Mouse (Mus musculus) embryonic facial prominence, embryonic 13.5 days (tissue): ENCODE measurements around the gene Acot2. TPM values are rescaled to one million over a fixed set of nuclear protein-coding genes. Genes with fewer than 3 reads are reported as not detected.

ENCODE experiments used
- ATAC-seq: fragments of 200-750 bp; cut with Nextera tagmentation; 2 replicates; pipeline ENCODE4 v1.8.0; 2017; ENCODE audit warnings: low read depth; ENCODE audit not compliant: insufficient number of reproducible peaks, insufficient read depth, low FRiP score, low TSS enrichment
- H3K27ac ChIP-seq: fragments of 300-500 bp; sonication (generic); 2 replicates; pipeline ENCODE4 v1.5.1; 2015; ENCODE audit warnings: moderate library complexity, mild to moderate bottlenecking, inconsistent platforms
- H3K27me3 ChIP-seq: fragments of 300-500 bp; sonication (generic); 2 replicates; pipeline ENCODE4 v1.6.1; 2015; ENCODE audit warnings: mild to moderate bottlenecking, inconsistent platforms
- H3K36me3 ChIP-seq: fragments of 300-500 bp; sonication (generic); 2 replicates; pipeline ENCODE4 v1.6.1; 2015; ENCODE audit warnings: mild to moderate bottlenecking, inconsistent platforms
- H3K4me1 ChIP-seq: fragments of 300-500 bp; sonication (generic); 2 replicates; pipeline ENCODE4 v1.6.1; 2015; ENCODE audit warnings: inconsistent platforms
- H3K4me2 ChIP-seq: fragments of 300-500 bp; sonication (generic); 2 replicates; pipeline ENCODE4 v1.6.1; 2015; ENCODE audit warnings: moderate library complexity, mild to moderate bottlenecking, inconsistent platforms
- H3K4me3 ChIP-seq: fragments of 300-500 bp; sonication (generic); 2 replicates; pipeline ENCODE4 v1.5.1; 2015; ENCODE audit warnings: mild to moderate bottlenecking, inconsistent platforms
- H3K9ac ChIP-seq: fragments of 300-500 bp; sonication (generic); 2 replicates; pipeline ENCODE4 v1.6.1; 2015; ENCODE audit warnings: mild to moderate bottlenecking, inconsistent platforms
- H3K9me3 ChIP-seq: fragments of 300-500 bp; sonication (generic); 2 replicates; pipeline ENCODE4 v1.6.1; 2016; ENCODE audit warnings: inconsistent platforms
- WGBS: fragments of 180-500 bp; shearing (Covaris S2); methylation state at CpG from one replicate; pipeline ENCODE4 v1.1.7; 2015; ENCODE audit warnings: mixed read lengths; 5-methylcytosine and 5-hydroxymethylcytosine counted together
- polyA plus RNA-seq: library from polyadenylated mRNA; unstranded; fragments of >200 nt; fragmentation: Nextera tagmentation; extraction: Ambion mirVana; gene quantifications from 2 replicates; pipeline ENCODE4 v1.2.1, GENCODE M21; 2015

The Acot2 gene
- polyA plus RNA-seq, 1 experiment from 2014 or later, result 20.8 TPM

GRCm38 (mm10) chr12:83951711-83952575 is 35.7 kb upstream of the Acot2 start:
- H3K4me1 ChIP-seq, result peaks cover 32% of the 10 kb centered on the region
- peak overlapping the region; percentile 87 for H3K9ac ChIP-seq
- peak overlapping the region; percentile 88 for H3K4me3 ChIP-seq
- peak overlapping the region; percentile 93 for H3K4me2 ChIP-seq
- H3K9me3 ChIP-seq, result no peaks in the 10 kb centered on the region
- no peaks in the 10 kb centered on the region for H3K27me3 ChIP-seq
- no peak for ATAC-seq
- H3K27ac ChIP-seq, result no peak overlapping the region
- 62% methylated on average over 32 of the region's 32 CpGs for WGBS
- H3K36me3 ChIP-seq, result peaks cover 41% of the 10 kb centered on the region

DNA sequence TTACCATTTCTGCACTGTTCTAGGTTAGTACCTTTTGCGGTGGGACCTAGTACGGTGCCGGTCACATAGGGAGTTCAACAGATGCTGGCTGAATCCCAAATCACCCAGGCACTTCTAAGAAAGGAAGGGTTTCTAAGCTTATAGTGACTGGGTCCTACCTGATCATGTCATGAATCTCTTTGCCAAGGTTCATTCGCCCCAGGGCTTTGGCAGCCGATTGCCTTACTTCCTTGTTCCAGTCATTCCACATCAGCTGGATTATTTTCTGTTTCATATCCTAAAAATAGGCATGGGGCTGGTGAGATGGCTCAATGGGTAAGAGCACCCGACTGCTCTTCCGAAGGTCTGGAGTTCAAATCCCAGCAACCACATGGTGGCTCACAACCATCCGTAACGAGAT is 29.4 kb upstream of the Acot2 start:
- 90% methylated on average over 9 of the region's 9 CpGs for WGBS
- ATAC-seq, result no peak
- H3K36me3 ChIP-seq, result peaks cover 27% of the 10 kb centered on the region

GRCm38 (mm10) chr12:83965235-83965634 is 22.4 kb upstream of the Acot2 start:
- WGBS, result 81% methylated on average over 7 of the region's 7 CpGs
- H3K36me3 ChIP-seq, result no peaks in the 10 kb centered on the region
- H3K4me1 ChIP-seq, result no peaks in the 10 kb centered on the region
- no peak for ATAC-seq
- no peak overlapping the region for H3K4me3 ChIP-seq
- no peaks in the 10 kb centered on the region for H3K9me3 ChIP-seq
- no peak overlapping the region for H3K4me2 ChIP-seq
- no peak overlapping the region for H3K9ac ChIP-seq
- H3K27ac ChIP-seq, result no peak overlapping the region
- H3K27me3 ChIP-seq, result no peaks in the 10 kb centered on the region

More for the DNA sequence above, 29.4 kb upstream of the Acot2 start:
- no peaks in the 10 kb centered on the region for H3K9me3 ChIP-seq
- H3K4me1 ChIP-seq, result peaks cover 4% of the 10 kb centered on the region; the same call in 1 of the 2 replicates
- H3K4me3 ChIP-seq, result no peak overlapping the region
- no peak overlapping the region for H3K9ac ChIP-seq
- H3K27me3 ChIP-seq, result no peaks in the 10 kb centered on the region
- H3K27ac ChIP-seq, result no peak overlapping the region
- H3K4me2 ChIP-seq, result no peak overlapping the region

GRCm38 (mm10) chr12:83972117-83972516 is 15.5 kb upstream of the Acot2 start:
- 82% methylated on average over 2 of the region's 2 CpGs for WGBS
- Histone ChIP-seq H3K27ac (no peak overlapping the region), H3K36me3 (no peaks in the 10 kb centered on the region)

DNA sequence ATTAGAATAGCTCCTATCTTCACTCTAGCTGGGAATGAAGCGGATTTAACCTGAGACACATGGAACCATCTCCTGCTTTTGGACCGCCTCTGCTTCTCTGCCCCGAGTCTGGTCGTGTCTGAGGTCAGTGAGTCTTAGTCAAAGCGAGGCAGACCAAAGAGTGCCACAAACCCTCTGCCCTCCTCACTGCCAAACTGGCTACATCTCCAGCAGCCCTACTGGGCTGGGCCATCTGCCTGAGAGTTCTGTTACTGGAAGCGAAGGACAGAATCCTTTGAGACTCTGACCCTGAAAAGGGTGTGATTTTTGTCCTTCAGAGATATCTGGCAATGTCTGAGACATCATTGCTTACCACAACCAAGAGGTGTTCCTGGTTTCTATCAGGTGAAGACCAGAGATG is 8.8 kb upstream of the Acot2 start:
- no peak overlapping the region for H3K4me2 ChIP-seq
- no peak for ATAC-seq
- 90% methylated on average over 6 of the region's 6 CpGs for WGBS
- 0 out of 2 replicates have a peak, but pooled peaks cover 6% of the 10 kb centered on the region for H3K9me3 ChIP-seq
- H3K9ac ChIP-seq, result no peak overlapping the region
- no peaks in the 10 kb centered on the region for H3K27me3 ChIP-seq
- H3K4me1 ChIP-seq, result no peaks in the 10 kb centered on the region
- H3K36me3 ChIP-seq, result no peaks in the 10 kb centered on the region
- H3K27ac ChIP-seq, result no peak overlapping the region
- no peak overlapping the region for H3K4me3 ChIP-seq

More at GRCm38 (mm10) chr12:83972117-83972516, 15.5 kb upstream of the Acot2 start:
- H3K27me3 ChIP-seq, result no peaks in the 10 kb centered on the region
- H3K9me3 ChIP-seq, result 0 out of 2 replicates have a peak, but pooled peaks cover 6% of the 10 kb centered on the region
- no peak overlapping the region for H3K4me3 ChIP-seq
- no peak overlapping the region for H3K4me2 ChIP-seq
- no peak for ATAC-seq
- H3K9ac ChIP-seq, result no peak overlapping the region
- H3K4me1 ChIP-seq, result no peaks in the 10 kb centered on the region

DNA sequence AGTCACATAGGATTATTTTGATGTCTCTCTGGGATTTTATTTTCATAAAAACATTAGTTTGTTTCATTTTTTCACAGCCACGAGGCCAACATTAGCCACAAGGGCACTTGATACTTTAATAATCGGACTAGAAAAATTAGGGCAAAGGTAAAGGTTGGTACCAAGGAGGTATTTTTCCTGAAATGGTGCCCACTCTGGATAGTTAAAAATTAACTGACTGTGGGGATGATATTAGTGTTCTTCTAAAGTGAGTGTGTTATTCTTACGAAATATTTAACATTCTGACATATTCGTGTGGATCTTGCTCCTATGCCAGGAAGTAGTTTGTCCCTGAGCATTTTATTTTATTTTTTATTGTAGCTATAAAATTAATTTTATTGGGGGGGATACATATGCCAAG is 6.0 kb upstream of the Acot2 start:
- whole genome bisulfite sequencing, result 86% methylated on average over 4 of the region's 4 CpGs
- Histone ChIP-seq H3K27ac (no peak overlapping the region), H3K4me3 (no peak overlapping the region), H3K4me1 (no peaks in the 10 kb centered on the region), H3K36me3 (no peaks in the 10 kb centered on the region), H3K4me2 (no peak overlapping the region), H3K9me3 (no peaks in the 10 kb centered on the region), H3K9ac (no peak overlapping the region), H3K27me3 (no peaks in the 10 kb centered on the region)
- no peak for ATAC-seq

DNA sequence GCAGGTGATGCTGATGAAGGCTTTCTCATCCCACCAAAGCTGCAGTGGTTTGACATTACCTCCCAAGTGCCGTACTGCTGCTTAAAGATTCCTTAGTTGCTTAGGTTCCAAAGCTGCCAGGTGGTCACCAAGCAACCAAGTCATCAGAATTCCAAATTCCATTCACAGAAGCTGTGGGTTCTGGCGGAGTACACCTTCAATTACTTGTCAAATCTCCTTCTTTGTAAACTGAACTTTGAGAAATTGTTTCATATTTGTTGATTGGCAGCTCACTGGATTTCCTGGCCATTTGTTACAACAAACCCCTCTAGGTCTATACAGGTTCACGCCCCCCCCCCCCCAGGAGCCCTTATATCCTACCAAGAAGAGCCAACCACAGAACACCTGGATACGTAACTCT is 2.9 kb upstream of the Acot2 start, which contains the start of gene Heatr4:
Heatr4 (minus strand) TSS at position 101 of the 400 bp plus-strand sequence.
- no peaks in the 10 kb centered on the region for H3K9me3 ChIP-seq
- WGBS, result 70% methylated on average over 4 of the region's 4 CpGs
- 0 out of 2 replicates have a peak, but pooled peaks cover 6% of the 10 kb centered on the region for H3K4me1 ChIP-seq
- no peak within 1 kb of the TSS for H3K4me3 ChIP-seq
- H3K4me2 ChIP-seq, result no peak within 1 kb of the TSS
- no peaks in the 10 kb centered on the region for H3K36me3 ChIP-seq
- no peak for ATAC-seq
- no peak within 1 kb of the TSS for H3K27ac ChIP-seq
- H3K27me3 ChIP-seq, result no peaks in the 10 kb centered on the region
- no peak within 1 kb of the TSS for H3K9ac ChIP-seq

- H3K27me3 ChIP-seq, result no peaks in the 10 kb centered on the region
- H3K27ac ChIP-seq, result peak overlapping the region; percentile 94
- H3K9ac ChIP-seq, result peak overlapping the region; percentile 84
- 0 out of 2 replicates have a peak, but pooled peaks cover 6% of the 10 kb centered on the region for H3K4me1 ChIP-seq
- ATAC-seq, result no peak
- H3K36me3 ChIP-seq, result no peaks in the 10 kb centered on the region
- 26% methylated on average over 8 of the region's 8 CpGs for WGBS
- H3K4me3 ChIP-seq, result peak overlapping the region; percentile 67
- H3K4me2 ChIP-seq, result peak overlapping the region; percentile 57
- no peaks in the 10 kb centered on the region for H3K9me3 ChIP-seq
Observed at GRCm38 (mm10) chr12:83987242-83987582, 449 bp upstream of the Acot2 start.

DNA sequence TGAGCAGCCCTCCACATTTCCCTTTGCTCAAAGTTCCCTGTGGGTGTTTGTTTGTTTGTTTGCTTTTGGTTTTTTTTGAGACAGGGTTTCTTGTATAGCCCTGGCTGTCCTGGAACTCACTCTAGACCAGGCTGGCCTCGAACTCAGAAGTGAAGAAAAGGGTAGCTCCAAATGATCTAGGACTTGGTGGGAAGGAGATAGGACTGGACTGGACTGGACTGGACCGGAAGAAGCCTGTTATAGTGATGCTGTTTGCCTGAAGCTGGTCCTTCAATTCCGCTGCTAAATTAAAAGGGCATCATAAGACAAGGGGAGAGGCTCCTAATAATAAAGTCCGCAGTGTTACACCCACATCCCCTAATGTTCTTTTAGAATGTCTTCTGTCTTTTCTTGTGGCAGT is 822 bp downstream of the Acot2 start:
- no peak for ATAC-seq
- Histone ChIP-seq H3K4me3 (peak overlapping the region; percentile 67), H3K27me3 (no peaks in the 10 kb centered on the region), H3K4me1 (0 out of 2 replicates have a peak, but pooled peaks cover 6% of the 10 kb centered on the region), H3K4me2 (peak overlapping the region; percentile 57), H3K36me3 (peaks cover 4% of the 10 kb centered on the region; the same call in 1 of the 2 replicates), H3K27ac (peak overlapping the region; percentile 94), H3K9me3 (no peaks in the 10 kb centered on the region), H3K9ac (peak overlapping the region; percentile 84)
- WGBS, result 67% methylated on average over 4 of the region's 4 CpGs

DNA sequence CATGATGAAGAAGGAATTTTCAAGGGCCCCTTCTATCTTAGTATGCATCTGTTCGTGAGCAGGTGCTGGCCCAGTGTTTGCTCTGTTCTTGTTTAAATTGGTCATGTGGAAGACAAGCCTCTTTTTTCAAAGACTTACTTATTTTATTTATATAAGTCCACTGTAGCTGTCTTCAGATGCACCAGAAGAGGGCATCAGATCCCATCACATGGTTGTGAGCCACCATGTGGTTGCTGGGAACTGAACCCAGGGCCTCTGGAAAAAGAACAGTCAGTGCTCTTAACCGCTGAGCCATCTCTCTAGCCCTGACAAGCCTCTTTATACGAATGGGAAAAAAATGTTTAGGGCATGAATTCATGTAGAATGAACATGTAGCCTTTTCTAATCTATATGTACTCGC is 1.7 kb downstream of the Acot2 start:
- ATAC-seq, result no peak
- WGBS, result 87% methylated on average over 4 of the region's 4 CpGs
- H3K4me1 ChIP-seq, result 0 out of 2 replicates have a peak, but pooled peaks cover 6% of the 10 kb centered on the region
- H3K27me3 ChIP-seq, result no peaks in the 10 kb centered on the region
- peaks cover 7% of the 10 kb centered on the region for H3K36me3 ChIP-seq
- no peak overlapping the region for H3K4me2 ChIP-seq
- no peak overlapping the region for H3K27ac ChIP-seq
- H3K9ac ChIP-seq, result no peak overlapping the region
- H3K4me3 ChIP-seq, result no peak overlapping the region
- H3K9me3 ChIP-seq, result no peaks in the 10 kb centered on the region

DNA sequence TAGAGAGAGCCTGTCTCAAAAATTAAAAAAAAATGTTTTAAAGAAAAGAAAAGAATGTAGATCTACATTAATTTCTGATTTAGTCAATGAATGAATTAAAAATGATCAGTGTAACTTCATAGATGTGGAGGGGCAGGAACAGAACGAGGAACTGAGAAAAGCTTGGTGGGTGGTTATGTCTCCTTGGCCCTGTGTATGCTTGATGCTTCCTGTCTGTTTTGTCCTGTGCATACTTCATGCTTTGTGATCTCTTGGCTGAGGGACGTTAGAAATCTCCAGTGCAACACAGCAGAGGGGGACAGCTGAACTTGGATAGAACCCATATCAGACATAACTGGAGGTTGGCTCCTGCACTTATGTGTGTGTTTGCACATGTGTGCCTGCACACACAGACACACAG is 9.6 kb downstream of the Acot2 start:
- Histone ChIP-seq H3K4me1 (no peaks in the 10 kb centered on the region), H3K36me3 (peaks cover 9% of the 10 kb centered on the region), H3K4me2 (no peak overlapping the region), H3K4me3 (no peak overlapping the region), H3K27me3 (no peaks in the 10 kb centered on the region), H3K27ac (no peak overlapping the region), H3K9ac (no peak overlapping the region), H3K9me3 (peaks cover 5% of the 10 kb centered on the region; the same call in 1 of the 2 replicates)
- ATAC-seq, result no peak
- WGBS, result 77% methylated on average over 2 of the region's 2 CpGs
